Mouse (Mus musculus): ENCODE data around the gene Tlcd1. TPM values are rescaled to one million over a fixed set of nuclear protein-coding genes. Genes with fewer than 3 reads are reported as not detected.

The Tlcd1 gene
- total RNA-seq, 2 experiments from 2014 or later: 24.4 to 27.7 TPM

- no peak for TF ChIP-seq CTCF (IDR thresholded peaks at IDR 0.05)
- H3K27ac ChIP-seq: no peak overlapping the region
- no peak for DNase-seq (ENCODE audit: extremely low spot score in 1 of 2, low spot score in 2 of 2)
- no peak overlapping the region for H3K4me3 ChIP-seq
- intact Hi-C loops (cut with DNase I): loop anchor here (5.0 kb wide), 1 partner anchor 65 kb away; no protein-coding TSS in a partner anchor
Observed at GRCm38 (mm10) chr11:78161968-78162367, 14.5 kb upstream of the Tlcd1 start.

- no peak for DNase-seq (ENCODE audit: extremely low spot score in 1 of 2, low spot score in 2 of 2)
- no peak overlapping the region for H3K4me3 ChIP-seq
- intact Hi-C loops (cut with DNase I): loop anchor here (5.0 kb wide), 1 partner anchor 65 kb away; no protein-coding TSS in a partner anchor
- H3K27ac ChIP-seq: no peak overlapping the region
- TF ChIP-seq CTCF (IDR thresholded peaks at IDR 0.05): no peak
Observed at GRCm38 (mm10) chr11:78162504-78162903, 14.0 kb upstream of the Tlcd1 start.

GRCm38 (mm10) chr11:78163045-78163444 is 13.5 kb upstream of the Tlcd1 start:
- TF ChIP-seq CTCF (IDR thresholded peaks at IDR 0.05): no peak
- H3K4me3 ChIP-seq: no peak overlapping the region
- peak overlapping the region; percentile 80; the same call in 1 of the 2 replicates for H3K27ac ChIP-seq
- DNase-seq (ENCODE audit: extremely low spot score in 1 of 2, low spot score in 2 of 2): no peak
- intact Hi-C loops (cut with DNase I): loop anchor here (5.0 kb wide), 1 partner anchor 66 kb away; no protein-coding TSS in a partner anchor

GRCm38 (mm10) chr11:78163681-78164603 is 12.6 kb upstream of the Tlcd1 start:
- Histone ChIP-seq H3K27ac (peak overlapping the region; percentile 80), H3K4me3 (peak overlapping the region; percentile 74)
- intact Hi-C loops (cut with DNase I): loop anchor here (5.0 kb wide), 1 partner anchor 67 kb away; no protein-coding TSS in a partner anchor
- no peak for DNase-seq (ENCODE audit: extremely low spot score in 1 of 2, low spot score in 2 of 2)
- no peak for TF ChIP-seq CTCF (IDR thresholded peaks at IDR 0.05)

- no peak for TF ChIP-seq CTCF (IDR thresholded peaks at IDR 0.05)
- intact Hi-C loops (cut with DNase I): loop anchor here (5.0 kb wide), 1 partner anchor 67 kb away; no protein-coding TSS in a partner anchor
- no peak for DNase-seq (ENCODE audit: extremely low spot score in 1 of 2, low spot score in 2 of 2)
- peak overlapping the region; percentile 80 for H3K27ac ChIP-seq
- H3K4me3 ChIP-seq: peak overlapping the region; percentile 74
Observed at GRCm38 (mm10) chr11:78164604-78164923, 11.9 kb upstream of the Tlcd1 start.

- TF ChIP-seq CTCF (IDR thresholded peaks at IDR 0.05): peak; percentile 15
- DNase-seq (ENCODE audit: extremely low spot score in 1 of 2, low spot score in 2 of 2): peak; percentile 75
- Histone ChIP-seq H3K27ac (peak within 1 kb of the TSS; percentile 80), H3K4me3 (peak within 1 kb of the TSS; percentile 74)
- intact Hi-C loops (cut with DNase I): loop anchor here (5.0 kb wide), 1 partner anchor 68 kb away; no protein-coding TSS in a partner anchor
Observed at GRCm38 (mm10) chr11:78164924-78165760, 11.4 kb upstream of the Tlcd1 start, which contains the start of gene Traf4. Gene Traf4 (minus strand): TSS chr11:78165589.

- TF ChIP-seq CTCF (IDR thresholded peaks at IDR 0.05): no peak
- DNase-seq (ENCODE audit: extremely low spot score in 1 of 2, low spot score in 2 of 2): peak in 1 of 2 experiments; percentile 48
- intact Hi-C loops (cut with DNase I): no loop called here
- peak overlapping the region; percentile 74 for H3K4me3 ChIP-seq
- peak overlapping the region; percentile 48 for H3K27ac ChIP-seq
Observed at GRCm38 (mm10) chr11:78165761-78166109, 10.8 kb upstream of the Tlcd1 start.

GRCm38 (mm10) chr11:78166161-78166560 is 10.3 kb upstream of the Tlcd1 start:
- no peak for DNase-seq (ENCODE audit: extremely low spot score in 1 of 2, low spot score in 2 of 2)
- Histone ChIP-seq H3K4me3 (peak overlapping the region; percentile 74; the same call in 1 of the 2 replicates), H3K27ac (no peak overlapping the region; the same call in 1 of the 2 replicates)
- no peak for TF ChIP-seq CTCF (IDR thresholded peaks at IDR 0.05)
- intact Hi-C loops (cut with DNase I): no loop called here

GRCm38 (mm10) chr11:78166640-78167039 is 9.9 kb upstream of the Tlcd1 start:
- DNase-seq (ENCODE audit: extremely low spot score in 1 of 2, low spot score in 2 of 2): no peak
- Histone ChIP-seq H3K4me3 (no peak overlapping the region), H3K27ac (no peak overlapping the region)
- intact Hi-C loops (cut with DNase I): no loop called here
- TF ChIP-seq CTCF (IDR thresholded peaks at IDR 0.05): no peak

- intact Hi-C loops (cut with DNase I): no loop called here
- DNase-seq (ENCODE audit: extremely low spot score in 1 of 2, low spot score in 2 of 2): no peak
- Histone ChIP-seq H3K27ac (no peak overlapping the region), H3K4me3 (no peak overlapping the region)
- TF ChIP-seq CTCF (IDR thresholded peaks at IDR 0.05): no peak
Observed at GRCm38 (mm10) chr11:78167257-78167959, 9.1 kb upstream of the Tlcd1 start.
